Comparison of ENCODE assay signal across 10 mouse cellular contexts in genomic region chr11:4746733-4747132, GRCm38 (mm10). TPM values are rescaled to one million over a fixed set of nuclear protein-coding genes. Genes with fewer than 3 reads are reported as not detected.
DNase-seq lines count a peak whose midpoint lies in the region; ATAC-seq and TF ChIP-seq lines count a peak whose summit lies in the region.
"Had no signal": no experiment of that assay in that cellular context is flagged by ENCODE, and none has a peak within 500 bp of the region (broad histone marks: within the 10 kb centered on the region; RNA-seq: fewer than 3 reads in every experiment).

Gene Cabp7 (minus strand): TSS chr11:4746778.

- ATAC-seq in kidney, embryonic 16.5 days (ENCODE audit: low FRiP score, low TSS enrichment) = no peak
- peak; percentile 23; the same call in 1 of the 2 replicates for ATAC-seq in hindbrain, embryonic 13.5 days (ENCODE audit: low FRiP score)
- peak; percentile 10; the same call in 1 of the 2 replicates for ATAC-seq in midbrain, embryonic 11.5 days (ENCODE audit: low FRiP score)

- H3K36me3 ChIP-seq in kidney, embryonic 16.5 days (ENCODE audit: insufficient read depth, low read length) = no peaks in the 10 kb centered on the region
- no peaks in the 10 kb centered on the region for H3K36me3 ChIP-seq in hindbrain, embryonic 13.5 days
- H3K36me3 ChIP-seq in midbrain, embryonic 11.5 days (ENCODE audit: control insufficient read depth, insufficient read depth, low read length) = no peaks in the 10 kb centered on the region

- no peak for TF ChIP-seq CTCF in cortical plate, adult 2 months (IDR thresholded peaks at IDR 0.05; ENCODE audit: extremely low read depth, insufficient read depth, low read length)

- no peak for TF ChIP-seq POLR2A in cortical plate, adult 2 months (IDR thresholded peaks at IDR 0.05; ENCODE audit: extremely low read depth, insufficient read depth, low read length)

- WGBS in kidney, embryonic 16.5 days = 0% methylated on average over 23 of the region's 73 CpGs
- WGBS in hindbrain, embryonic 13.5 days = 0% methylated on average over 14 of the region's 73 CpGs
- 0% methylated on average over 29 of the region's 73 CpGs for WGBS in midbrain, embryonic 11.5 days

- peaks cover 12% of the 10 kb centered on the region for H3K4me1 ChIP-seq in kidney, embryonic 16.5 days (ENCODE audit: insufficient read depth, low read length)
- no peaks in the 10 kb centered on the region for H3K4me1 ChIP-seq in cortical plate, adult 2 months (ENCODE audit: control insufficient read depth, insufficient read depth, low read length)
- H3K4me1 ChIP-seq in hindbrain, embryonic 13.5 days (replicated peaks) = peaks cover 50% of the 10 kb centered on the region
- H3K4me1 ChIP-seq in midbrain, embryonic 11.5 days (ENCODE audit: control insufficient read depth, insufficient read depth, low read length) = peaks cover 18% of the 10 kb centered on the region

- H3K27me3 ChIP-seq in kidney, embryonic 16.5 days (ENCODE audit: insufficient read depth, low read length) = peaks cover 76% of the 10 kb centered on the region
- H3K27me3 ChIP-seq in hindbrain, embryonic 13.5 days = peaks cover 98% of the 10 kb centered on the region
- H3K27me3 ChIP-seq in midbrain, embryonic 11.5 days (ENCODE audit: control insufficient read depth, insufficient read depth, low read length) = peaks cover 64% of the 10 kb centered on the region

- H3K9me3 ChIP-seq in kidney, embryonic 16.5 days (ENCODE audit: low read length) = no peaks in the 10 kb centered on the region
- no peaks in the 10 kb centered on the region for H3K9me3 ChIP-seq in hindbrain, embryonic 13.5 days
- H3K9me3 ChIP-seq in midbrain, embryonic 11.5 days (ENCODE audit: control insufficient read depth, low read length) = no peaks in the 10 kb centered on the region

- no peak for DNase-seq in kidney, postnatal 36 days
- peak; percentile 90 for DNase-seq in midbrain, embryonic 11.5 days (ENCODE audit: low spot score, missing footprints)
- no peak for DNase-seq in gastrocnemius, postnatal 25 days
- no peak for DNase-seq in urinary bladder, adult 2 months (ENCODE audit: low spot score)
- DNase-seq in heart, postnatal 14 days = no peak
- DNase-seq: right cerebral cortex, postnatal 14 days had no signal

- no peak within 1 kb of the TSS for H3K9ac ChIP-seq in kidney, embryonic 16.5 days (replicated peaks; ENCODE audit: low read length)
- peak within 1 kb of the TSS; percentile 79 for H3K9ac ChIP-seq in hindbrain, embryonic 13.5 days
- peak within 1 kb of the TSS; percentile 47 for H3K9ac ChIP-seq in midbrain, embryonic 11.5 days (ENCODE audit: low read length)

- intact Hi-C loops in heart, postnatal 14 days (cut with DNase I) = no loop called here

- H3K4me3 ChIP-seq in kidney, embryonic 16.5 days (ENCODE audit: low read length) = peak within 1 kb of the TSS; percentile 53
- peak within 1 kb of the TSS; percentile 35 for H3K4me3 ChIP-seq in cortical plate, adult 2 months (ENCODE audit: insufficient read depth, low read length)
- H3K4me3 ChIP-seq in hindbrain, embryonic 13.5 days = peak within 1 kb of the TSS; percentile 69
- H3K4me3 ChIP-seq in midbrain, embryonic 11.5 days (ENCODE audit: low read depth, low read length) = peak within 1 kb of the TSS; percentile 52
- H3K4me3 ChIP-seq: erythroblast, embryonic 14.5 days had no signal

- no peak within 1 kb of the TSS for H3K27ac ChIP-seq in kidney, embryonic 16.5 days (ENCODE audit: low read length)
- H3K27ac ChIP-seq in cortical plate, adult 2 months (ENCODE audit: insufficient read depth, low read length) = no peak within 1 kb of the TSS
- H3K27ac ChIP-seq in hindbrain, embryonic 13.5 days = no peak within 1 kb of the TSS
- no peak within 1 kb of the TSS for H3K27ac ChIP-seq in midbrain, embryonic 11.5 days (ENCODE audit: low read depth, low read length)

- H3K4me2 ChIP-seq in kidney, embryonic 16.5 days (replicated peaks; ENCODE audit: low read depth, low read length) = peak within 1 kb of the TSS; percentile 92
- H3K4me2 ChIP-seq in hindbrain, embryonic 13.5 days = peak within 1 kb of the TSS; percentile 100
- peak within 1 kb of the TSS; percentile 98 for H3K4me2 ChIP-seq in midbrain, embryonic 11.5 days

RNA-seq across cellular contexts. Expression of gene Cabp7, which starts in this region (rescaled TPM):
- polyA plus RNA-seq in kidney, embryonic 16.5 days (2015; fragmentation: Nextera tagmentation; extraction: Ambion mirVana) = 0.12 TPM in 2 replicates
- 29.8 and 54.4 TPM in 2 replicates for polyA plus RNA-seq in cortical plate, adult 2 months (2012; rRNA removed)
- 1.3 and 1.4 TPM in 2 replicates for polyA plus RNA-seq in hindbrain, embryonic 13.5 days (2015; fragmentation: Nextera tagmentation; extraction: Ambion mirVana)
- polyA plus RNA-seq in midbrain, embryonic 11.5 days (2014; fragmentation: Nextera tagmentation; extraction: Ambion mirVana) = 0.15 and 0.33 TPM in 2 replicates
- total RNA-seq in gastrocnemius, postnatal 25 days (2021) = under 1 TPM; 0.64 to 0.80 TPM
- polyA plus RNA-seq in urinary bladder, adult 2 months (2012; rRNA removed) = 0.46 and 0.65 TPM in 2 replicates
- not detected for total RNA-seq in heart, postnatal 14 days (2021)
- polyA plus RNA-seq: erythroblast, embryonic 14.5 days had no signal

Comparison
In these comparisons a context has a peak if more than half of its experiments do, and no peak if none do; other contexts are left out.
1. RNA of gene Cabp7 (polyA plus RNA-seq): 29.8 to 54.4 TPM in cortical plate, adult 2 months; 1.3 to 1.4 TPM in hindbrain, embryonic 13.5 days, 0.46 to 0.65 TPM in urinary bladder, adult 2 months, 0.15 to 0.33 TPM in midbrain, embryonic 11.5 days and 0.12 TPM in kidney, embryonic 16.5 days; every median in the first group is over 10 times any median in the second.
2. Peak in DNase-seq, ATAC-seq, H3K4me3 ChIP-seq, H3K9ac ChIP-seq and H3K4me2 ChIP-seq in midbrain, embryonic 11.5 days; RNA of the gene not detected or under 1 TPM.
3. Peak in every context shown above with its lines, with median percentiles within 50 percentile points of each other: H3K4me2 ChIP-seq and H3K4me3 ChIP-seq.